Mouse (Mus musculus) stomach, postnatal 0 days (tissue): ENCODE results near the gene Il34. TPM values are rescaled to one million over a fixed set of nuclear protein-coding genes. Genes with fewer than 3 reads are reported as not detected.

Experiments used
- ATAC-seq: fragments of 200-750 bp; cut with Nextera tagmentation; 2 replicates; pipeline ENCODE4 v1.8.0; 2017; ENCODE audit not compliant: low FRiP score, low TSS enrichment
- DNase-seq: peaks from one replicate; pipeline ENCODE4 v3.0.0-alpha.2; 2016; ENCODE audit warnings: low spot score
- H3K27ac ChIP-seq: fragments of 300-500 bp; sonication (generic); replicated peaks from 2 replicates; pipeline ENCODE4 v1.5.1; 2014; ENCODE audit warnings: mild to moderate bottlenecking, control low read depth
- H3K27me3 ChIP-seq: fragments of 300-500 bp; sonication (generic); 2 replicates; pipeline ENCODE4 v1.6.1; 2014; ENCODE audit warnings: low read length; ENCODE audit not compliant: control insufficient read depth, insufficient read depth
- H3K36me3 ChIP-seq: fragments of 300-500 bp; sonication (generic); 2 replicates; pipeline ENCODE4 v1.6.1; 2014; ENCODE audit warnings: low read length, mixed read lengths; ENCODE audit not compliant: control insufficient read depth, insufficient read depth
- H3K4me1 ChIP-seq: fragments of 300-500 bp; sonication (generic); replicated peaks from 2 replicates; pipeline ENCODE4 v1.6.1; 2014; ENCODE audit warnings: antibody characterized with exemption; ENCODE audit not compliant: control insufficient read depth, insufficient read depth
- H3K4me2 ChIP-seq: fragments of 300-500 bp; sonication (generic); replicated peaks from 2 replicates; pipeline ENCODE4 v1.6.1; 2014; ENCODE audit warnings: low read depth, mild to moderate bottlenecking, control low read depth, moderate library complexity
- H3K4me3 ChIP-seq: fragments of 300-500 bp; sonication (generic); 2 replicates; pipeline ENCODE4 v1.5.1; 2014; ENCODE audit warnings: low read depth, low read length, control low read depth
- H3K9ac ChIP-seq: fragments of 300-500 bp; sonication (generic); 2 replicates; pipeline ENCODE4 v1.6.1; 2014; ENCODE audit warnings: mild to moderate bottlenecking, low read length, control low read depth, mixed read lengths
- H3K9me3 ChIP-seq: fragments of 300-500 bp; sonication (generic); 2 replicates; pipeline ENCODE4 v1.6.1; 2016; ENCODE audit warnings: low read length; ENCODE audit not compliant: control insufficient read depth
- CTCF ChIP-seq: IDR thresholded peaks from 2 replicates; pipeline ENCODE4 v1.5.1; 2016; ENCODE audit warnings: antibody characterized with exemption, low read depth, mild to moderate bottlenecking, moderate library complexity
- EP300 ChIP-seq: optimal IDR thresholded peaks from 2 replicates; pipeline ENCODE3; 2016; ENCODE audit warnings: antibody characterized with exemption
- WGBS: fragments of 180-500 bp; shearing (Covaris S2); extraction: QIAGEN DNeasy Blood & Tissue Kit; methylation state at CpG from one replicate; pipeline ENCODE4 v1.1.7; 2014; 5-methylcytosine and 5-hydroxymethylcytosine counted together
- polyA plus RNA-seq: library from polyadenylated mRNA; unstranded; fragments of >200 nt; fragmentation: Nextera tagmentation; extraction: Ambion mirVana; gene quantifications from 2 replicates; pipeline ENCODE4 v1.2.1, GENCODE M21; 2015

Gene Il34
- polyA plus RNA-seq, 1 experiment from 2014 or later: 6.4 TPM

DNA sequence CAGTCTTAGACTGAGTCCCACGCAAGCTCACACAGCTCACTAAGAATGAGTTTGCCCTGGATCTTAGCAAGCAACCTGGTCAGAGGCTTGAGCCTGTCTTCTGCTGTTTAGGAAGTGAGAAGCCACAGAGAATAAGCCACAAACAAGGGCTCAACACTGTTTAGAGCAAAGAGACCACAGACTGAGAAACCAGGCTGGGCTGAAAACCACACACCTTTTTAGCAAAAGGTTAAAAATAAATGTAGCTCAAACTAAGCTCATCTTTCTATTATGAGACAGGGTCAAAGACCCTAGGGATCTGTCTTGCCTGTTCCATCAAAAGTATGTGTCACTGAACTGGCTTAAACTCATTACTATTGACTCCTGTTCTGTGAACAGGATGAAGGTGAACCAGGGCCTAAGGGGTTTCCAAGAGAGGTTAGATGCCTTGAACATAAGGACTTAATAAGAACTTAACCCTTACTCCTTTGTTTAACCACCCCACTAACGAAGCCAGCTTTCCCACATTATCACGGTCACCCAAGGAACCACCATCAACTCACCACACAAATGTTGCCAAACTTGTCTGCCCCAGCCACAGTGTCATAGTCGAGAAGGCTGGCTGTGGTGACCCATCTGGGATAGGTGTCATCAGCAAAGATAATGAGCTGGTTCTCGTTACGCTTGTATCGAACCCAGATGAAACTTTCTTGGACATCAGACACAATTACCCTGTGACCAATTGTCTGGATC is 7.5 kb upstream of the Il34 start:
- DNase-seq (no peak), ATAC-seq (no peak)
- no peaks in the 10 kb centered on the region for H3K9me3 ChIP-seq
- no peaks in the 10 kb centered on the region for H3K27me3 ChIP-seq
- no peak for TF ChIP-seq EP300
- TF ChIP-seq CTCF: no peak
- H3K4me2 ChIP-seq: no peak overlapping the region
- H3K36me3 ChIP-seq: peaks cover 67% of the 10 kb centered on the region
- no peaks in the 10 kb centered on the region for H3K4me1 ChIP-seq
- 90% methylated on average over 7 of the region's 7 CpGs for WGBS
- H3K9ac ChIP-seq: no peak overlapping the region
- no peak overlapping the region for H3K4me3 ChIP-seq
- no peak overlapping the region for H3K27ac ChIP-seq

DNA sequence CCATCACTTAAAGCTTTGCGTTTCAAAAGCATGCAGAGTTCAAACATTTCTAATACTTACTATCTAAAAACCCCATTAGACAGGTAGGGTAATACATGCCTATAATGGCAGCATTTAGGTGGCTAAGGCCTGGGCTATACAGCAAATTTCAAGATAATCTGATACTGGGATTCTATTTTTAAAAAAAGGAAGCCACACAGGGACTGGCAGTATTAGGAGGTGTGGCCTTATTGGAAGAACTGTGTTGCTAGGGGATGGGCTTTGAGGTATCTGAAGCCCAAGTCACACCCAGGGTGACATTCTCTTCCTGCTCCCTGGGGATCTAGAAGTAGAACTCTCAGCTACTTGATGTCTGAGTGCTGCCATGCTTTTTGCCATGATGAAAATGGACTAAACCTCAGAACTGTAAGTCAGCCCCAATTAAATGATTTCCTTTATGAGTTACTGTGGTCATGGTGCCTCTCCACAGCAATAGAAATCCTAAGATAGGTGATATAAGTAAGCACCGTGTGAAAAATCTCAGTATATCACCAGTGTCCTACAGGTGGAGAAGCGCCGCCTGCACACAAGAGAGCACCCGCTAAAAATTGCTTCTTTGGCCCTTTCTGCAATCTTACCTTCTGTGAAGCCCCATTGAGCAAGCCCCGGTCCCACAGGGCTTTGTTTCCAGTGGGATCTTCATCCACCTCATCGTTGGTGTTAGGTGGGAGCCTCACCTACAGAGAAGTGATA is 6.8 kb upstream of the Il34 start:
- DNase-seq (no peak), ATAC-seq (no peak)
- Histone ChIP-seq H3K27me3 (no peaks in the 10 kb centered on the region), H3K9ac (no peak overlapping the region), H3K36me3 (peaks cover 66% of the 10 kb centered on the region), H3K27ac (no peak overlapping the region), H3K4me2 (no peak overlapping the region), H3K4me3 (no peak overlapping the region), H3K4me1 (no peaks in the 10 kb centered on the region), H3K9me3 (no peaks in the 10 kb centered on the region)
- TF ChIP-seq EP300 (no peak), CTCF (no peak)
- 92% methylated on average over 7 of the region's 7 CpGs for WGBS

DNA sequence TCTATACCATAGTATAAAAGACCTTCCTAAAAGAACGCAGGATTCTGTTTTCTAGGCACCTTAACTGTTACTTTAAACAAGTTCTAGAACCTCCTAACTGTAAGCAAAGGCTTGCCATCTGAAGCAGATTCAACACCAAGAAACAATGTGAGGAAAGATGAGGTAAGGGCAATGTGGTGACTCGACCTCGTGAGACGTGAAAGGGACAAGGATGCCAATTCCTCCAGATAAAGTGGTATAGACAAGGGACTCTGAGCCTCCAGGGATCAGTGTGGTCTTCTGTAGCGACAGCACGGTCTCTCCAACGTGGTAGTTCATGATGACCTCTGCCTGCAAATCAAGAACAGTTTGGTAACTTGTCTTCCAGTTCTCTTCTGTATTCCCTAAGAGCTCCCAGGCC is 6.1 kb upstream of the Il34 start:
- ATAC-seq (no peak), DNase-seq (no peak)
- H3K27me3 ChIP-seq: no peaks in the 10 kb centered on the region
- no peak overlapping the region for H3K4me3 ChIP-seq
- no peaks in the 10 kb centered on the region for H3K9me3 ChIP-seq
- H3K9ac ChIP-seq: no peak overlapping the region
- no peak overlapping the region for H3K27ac ChIP-seq
- H3K36me3 ChIP-seq: peaks cover 58% of the 10 kb centered on the region
- no peaks in the 10 kb centered on the region for H3K4me1 ChIP-seq
- WGBS: 85% methylated on average over 7 of the region's 7 CpGs
- no peak overlapping the region for H3K4me2 ChIP-seq
- TF ChIP-seq EP300 (no peak), CTCF (no peak)

DNA sequence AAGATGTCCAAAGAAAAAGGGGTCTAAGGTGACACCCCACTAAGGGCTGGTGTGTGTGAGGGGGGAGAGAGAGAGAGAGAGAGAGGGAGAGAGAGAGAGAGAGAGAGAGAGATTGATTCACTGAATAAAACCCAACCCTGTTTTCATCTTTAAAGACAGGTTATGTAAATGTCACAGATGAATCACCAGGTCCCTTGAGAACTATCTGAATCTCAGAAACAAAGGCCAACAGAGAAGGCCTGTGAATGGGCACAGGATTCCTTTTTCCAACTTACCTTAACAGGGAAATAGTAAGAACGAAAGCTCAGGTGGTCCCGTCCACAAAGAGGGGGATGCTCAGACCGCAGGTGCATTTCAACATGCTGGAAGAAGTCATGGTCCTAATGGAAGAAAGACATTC is 5.4 kb upstream of the Il34 start:
- H3K27ac ChIP-seq: no peak overlapping the region
- DNase-seq (no peak), ATAC-seq (no peak)
- peaks cover 54% of the 10 kb centered on the region for H3K36me3 ChIP-seq
- TF ChIP-seq EP300 (no peak), CTCF (no peak)
- H3K9me3 ChIP-seq: no peaks in the 10 kb centered on the region
- H3K9ac ChIP-seq: no peak overlapping the region
- no peak overlapping the region for H3K4me3 ChIP-seq
- H3K27me3 ChIP-seq: no peaks in the 10 kb centered on the region
- no peak overlapping the region for H3K4me2 ChIP-seq
- H3K4me1 ChIP-seq: no peaks in the 10 kb centered on the region
- 96% methylated on average over 3 of the region's 3 CpGs for WGBS

DNA sequence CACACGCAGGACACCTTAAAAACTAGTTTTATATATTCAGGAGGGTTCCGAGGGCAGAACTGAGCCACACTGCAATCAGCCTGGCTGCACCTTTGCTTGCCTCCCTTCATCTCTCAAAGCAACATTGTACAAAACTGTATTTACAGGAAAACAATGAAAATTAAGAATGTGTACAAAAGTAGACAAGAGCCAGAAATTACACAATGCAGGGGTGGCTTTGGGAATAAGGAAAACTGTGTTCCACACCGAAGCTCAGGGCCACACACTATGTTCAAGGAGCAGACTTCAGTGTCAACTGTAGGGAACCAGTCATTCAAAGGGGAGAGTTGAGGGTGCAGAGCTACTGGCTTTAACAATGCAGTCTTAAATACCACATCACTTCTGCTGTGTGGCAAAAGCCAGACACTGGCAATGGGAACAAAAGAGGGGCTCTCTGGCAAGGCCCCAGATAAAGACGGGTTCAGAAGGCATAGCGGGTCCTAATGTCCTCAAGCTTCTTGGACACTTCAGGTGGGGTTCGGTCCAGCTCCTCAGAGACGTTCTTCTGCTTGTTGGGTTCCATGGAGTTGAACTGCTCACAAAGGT is 4.8 kb upstream of the Il34 start:
- Histone ChIP-seq H3K9ac (no peak overlapping the region), H3K4me3 (no peak overlapping the region), H3K4me2 (no peak overlapping the region), H3K27me3 (no peaks in the 10 kb centered on the region), H3K4me1 (no peaks in the 10 kb centered on the region), H3K27ac (0 out of 2 replicates have a peak overlapping the region, but pooled peaks have one; percentile 24), H3K36me3 (peaks cover 49% of the 10 kb centered on the region), H3K9me3 (no peaks in the 10 kb centered on the region)
- DNase-seq (no peak), ATAC-seq (no peak)
- WGBS: 75% methylated on average over 7 of the region's 7 CpGs
- TF ChIP-seq EP300 (no peak), CTCF (no peak)

DNA sequence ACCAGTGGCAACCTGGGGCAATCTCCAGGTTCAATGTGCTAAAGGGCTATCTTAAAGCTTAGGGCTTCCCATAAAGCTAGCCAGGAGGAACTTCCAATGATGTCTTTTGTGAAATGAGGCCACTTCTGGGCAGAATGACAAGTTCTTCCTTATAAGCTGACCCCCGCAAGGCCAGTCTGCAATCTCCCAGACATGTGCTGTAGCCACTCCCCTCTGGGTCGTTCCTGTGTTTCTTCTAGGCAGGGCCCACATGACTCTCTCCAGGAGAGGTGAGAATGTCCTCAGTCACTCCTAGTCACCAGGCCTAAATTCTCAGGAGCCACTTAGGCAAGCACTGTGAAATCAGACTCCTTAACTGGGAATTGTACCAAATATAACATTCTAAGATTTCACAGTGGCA is 4.1 kb upstream of the Il34 start:
- ATAC-seq (no peak), DNase-seq (no peak)
- Histone ChIP-seq H3K27ac (0 out of 2 replicates have a peak overlapping the region, but pooled peaks have one; percentile 45), H3K4me2 (no peak overlapping the region), H3K36me3 (peaks cover 46% of the 10 kb centered on the region), H3K27me3 (no peaks in the 10 kb centered on the region), H3K9ac (no peak overlapping the region), H3K4me1 (no peaks in the 10 kb centered on the region), H3K9me3 (no peaks in the 10 kb centered on the region), H3K4me3 (no peak overlapping the region)
- WGBS: 26% methylated on average over 2 of the region's 2 CpGs
- TF ChIP-seq EP300 (no peak), CTCF (no peak)
